Mouse (Mus musculus): ENCODE measurements around the gene Hpd. TPM values are rescaled to one million over a fixed set of nuclear protein-coding genes. Genes with fewer than 3 reads are reported as not detected.
A peak's percentile ranks its signal among the peaks of the same experiment; 100 is the strongest.

The Hpd gene
- polyA plus RNA-seq, 1 experiment, result 0.34 TPM

- DNase-seq (ENCODE audit: low read depth), result no peak
Measured at GRCm38 (mm10) chr5:123187306-123187705, 4.8 kb upstream of the Hpd start.

GRCm38 (mm10) chr5:123185966-123186365 is 3.4 kb upstream of the Hpd start:
- DNase-seq (ENCODE audit: low read depth), result no peak

- DNase-seq (ENCODE audit: low read depth), result no peak
Measured at GRCm38 (mm10) chr5:123181536-123181935, 991 bp downstream of the Hpd start.

GRCm38 (mm10) chr5:123180390-123180789 is 2.1 kb downstream of the Hpd start:
- no peak for DNase-seq (ENCODE audit: low read depth)

- DNase-seq (ENCODE audit: low read depth), result no peak
Measured at GRCm38 (mm10) chr5:123178792-123179191, 3.7 kb downstream of the Hpd start.

- DNase-seq (ENCODE audit: low read depth), result peak; percentile 12
Measured at GRCm38 (mm10) chr5:123171646-123172350, 10.7 kb downstream of the Hpd start.

- DNase-seq (ENCODE audit: low read depth), result no peak
Measured at GRCm38 (mm10) chr5:123170365-123170764, 12.2 kb downstream of the Hpd start.

- DNase-seq (ENCODE audit: low read depth), result no peak
Measured at GRCm38 (mm10) chr5:123169284-123169683, 13.2 kb downstream of the Hpd start, which contains the start of gene Psmd9. Gene Psmd9, plus strand, starts transcription at chr5:123169413.

- no peak for DNase-seq (ENCODE audit: low read depth)
Measured at GRCm38 (mm10) chr5:123167591-123167990, 14.9 kb downstream of the Hpd start.

- no peak for DNase-seq (ENCODE audit: low read depth)
Measured at GRCm38 (mm10) chr5:123166437-123166836, 16.1 kb downstream of the Hpd start.

GRCm38 (mm10) chr5:123162942-123163341 is 19.6 kb downstream of the Hpd start:
- DNase-seq (ENCODE audit: low read depth), result no peak

- DNase-seq (ENCODE audit: low read depth), result no peak
Measured at GRCm38 (mm10) chr5:123160341-123160740, 22.2 kb downstream of the Hpd start.

GRCm38 (mm10) chr5:123159866-123160265 is 22.7 kb downstream of the Hpd start:
- no peak for DNase-seq (ENCODE audit: low read depth)

GRCm38 (mm10) chr5:123159446-123159845 is 23.1 kb downstream of the Hpd start:
- no peak for DNase-seq (ENCODE audit: low read depth)

GRCm38 (mm10) chr5:123157972-123158371 is 24.6 kb downstream of the Hpd start:
- DNase-seq (ENCODE audit: low read depth), result no peak

GRCm38 (mm10) chr5:123156763-123157162 is 25.8 kb downstream of the Hpd start:
- DNase-seq (ENCODE audit: low read depth), result no peak

GRCm38 (mm10) chr5:123155425-123155824 is 27.1 kb downstream of the Hpd start:
- no peak for DNase-seq (ENCODE audit: low read depth)

- no peak for DNase-seq (ENCODE audit: low read depth)
Measured at GRCm38 (mm10) chr5:123152901-123153300, 29.6 kb downstream of the Hpd start.

- no peak for DNase-seq (ENCODE audit: low read depth)
Measured at GRCm38 (mm10) chr5:123151707-123152362, 30.7 kb downstream of the Hpd start.

- no peak for DNase-seq (ENCODE audit: low read depth)
Measured at GRCm38 (mm10) chr5:123151077-123151476, 31.4 kb downstream of the Hpd start.

- DNase-seq (ENCODE audit: low read depth), result no peak
Measured at GRCm38 (mm10) chr5:123150641-123151040, 31.9 kb downstream of the Hpd start.

- no peak for DNase-seq (ENCODE audit: low read depth)
Measured at GRCm38 (mm10) chr5:123149451-123150400, 32.8 kb downstream of the Hpd start.
